Mouse (Mus musculus) kidney, postnatal 25 days (tissue): Measurements from ENCODE around the gene Rsl1d1.

Source experiments
- DNase-seq, 2 experiments: peaks; one replicate each; pipeline ENCODE4 v3.0.0; 2021; ENCODE audit warnings: mixed read lengths in 2 of 2

Rsl1d1 gene

GRCm38 (mm10) chr16:11202571-11203554, at the start of gene Rsl1d1:
Gene Rsl1d1 (minus strand): TSS chr16:11203331.
- peak; percentile 95 to 96 for DNase-seq

- DNase-seq = no peak
These were observed 44.7 kb upstream of the Rsl1d1 start for GRCm38 (mm10) chr16:11247791-11248190.

GRCm38 (mm10) chr16:11245767-11246166, 42.6 kb upstream of the Rsl1d1 start:
- DNase-seq = no peak

GRCm38 (mm10) chr16:11242401-11242800, 39.3 kb upstream of the Rsl1d1 start:
- no peak for DNase-seq

GRCm38 (mm10) chr16:11217801-11218200, 14.7 kb upstream of the Rsl1d1 start:
- no peak for DNase-seq

- no peak for DNase-seq
These were observed 664 bp upstream of the Rsl1d1 start for GRCm38 (mm10) chr16:11203600-11204390.

- DNase-seq = no peak
These were observed 1.3 kb downstream of the Rsl1d1 start for GRCm38 (mm10) chr16:11201740-11202394.

- DNase-seq = no peak
These were observed 2.9 kb downstream of the Rsl1d1 start for GRCm38 (mm10) chr16:11200247-11200646.

- DNase-seq = no peak
These were observed 4.7 kb downstream of the Rsl1d1 start for GRCm38 (mm10) chr16:11198467-11198866.

GRCm38 (mm10) chr16:11197052-11197451, 6.1 kb downstream of the Rsl1d1 start:
- DNase-seq = no peak

GRCm38 (mm10) chr16:11193231-11193630, 9.9 kb downstream of the Rsl1d1 start:
- DNase-seq = no peak

GRCm38 (mm10) chr16:11190150-11190549, 13.0 kb downstream of the Rsl1d1 start:
- no peak for DNase-seq

GRCm38 (mm10) chr16:11177404-11177803, 25.7 kb downstream of the Rsl1d1 start:
- DNase-seq = no peak

GRCm38 (mm10) chr16:11176884-11177244, 26.3 kb downstream of the Rsl1d1 start:
- DNase-seq = no peak

- DNase-seq = peak; percentile 88 to 95
These were observed 26.8 kb downstream of the Rsl1d1 start, which contains the start of gene Zc3h7a for GRCm38 (mm10) chr16:11176208-11176883. Gene Zc3h7a (minus strand): TSS chr16:11176393.

GRCm38 (mm10) chr16:11175489-11176207, 27.5 kb downstream of the Rsl1d1 start:
- peak; percentile 70 to 86 for DNase-seq

- DNase-seq = no peak
These were observed 28.0 kb downstream of the Rsl1d1 start for GRCm38 (mm10) chr16:11175100-11175488.

GRCm38 (mm10) chr16:11174671-11175081, 28.5 kb downstream of the Rsl1d1 start:
- peak; percentile 68 to 69 for DNase-seq

GRCm38 (mm10) chr16:11171679-11172078, 31.5 kb downstream of the Rsl1d1 start:
- no peak for DNase-seq

GRCm38 (mm10) chr16:11166431-11166830, 36.7 kb downstream of the Rsl1d1 start:
- DNase-seq = peak in 1 of 2 experiments; percentile 8

GRCm38 (mm10) chr16:11164695-11165255, 38.4 kb downstream of the Rsl1d1 start:
- DNase-seq = peak; percentile 21 to 59
